Mouse (Mus musculus) forebrain, embryonic 14.5 days (tissue): ENCODE results near the gene Wnt4. TPM values are rescaled to one million over a fixed set of nuclear protein-coding genes. Genes with fewer than 3 reads are reported as not detected.

Experiments
- ATAC-seq: fragments of 200-750 bp; cut with Nextera tagmentation; 2 replicates; pipeline ENCODE4 v1.8.0; 2017; ENCODE audit warnings: mild to moderate bottlenecking, moderate library complexity
- DNase-seq: peaks from one replicate; pipeline ENCODE4 v3.0.0-alpha.2; 2015; ENCODE audit warnings: low spot score
- H3K27ac ChIP-seq: fragments of 300-500 bp; sonication (generic); 2 replicates; pipeline ENCODE4 v1.5.1; 2014; ENCODE audit warnings: low read depth, mild to moderate bottlenecking, control low read depth, low read length, moderate library complexity
- H3K27me3 ChIP-seq: fragments of 300-500 bp; sonication (generic); replicated peaks from 2 replicates; pipeline ENCODE4 v1.6.1; 2014; ENCODE audit warnings: low read length, control low read depth, mixed read lengths; ENCODE audit not compliant: control insufficient read depth, insufficient read depth
- H3K36me3 ChIP-seq: fragments of 300-500 bp; sonication (generic); 2 replicates; pipeline ENCODE4 v1.6.1; 2014; ENCODE audit warnings: low read length, control low read depth; ENCODE audit not compliant: control insufficient read depth, insufficient read depth
- H3K4me1 ChIP-seq: fragments of 300-500 bp; sonication (generic); 2 replicates; pipeline ENCODE4 v1.6.1; 2014; ENCODE audit warnings: antibody characterized with exemption, low read length, control low read depth; ENCODE audit not compliant: control insufficient read depth, insufficient read depth
- H3K4me2 ChIP-seq: fragments of 300-500 bp; sonication (generic); 2 replicates; pipeline ENCODE4 v1.6.1; 2014; ENCODE audit warnings: mild to moderate bottlenecking, control low read depth, low read length
- H3K4me3 ChIP-seq: fragments of 300-500 bp; sonication (generic); 2 replicates; pipeline ENCODE4 v1.5.1; 2014; ENCODE audit warnings: low read depth, low read length, control low read depth
- H3K9ac ChIP-seq: fragments of 300-500 bp; sonication (generic); 2 replicates; pipeline ENCODE4 v1.6.1; 2014; ENCODE audit warnings: mild to moderate bottlenecking, low read length, control low read depth, moderate library complexity
- H3K9me3 ChIP-seq: fragments of 300-500 bp; sonication (generic); replicated peaks from 2 replicates; pipeline ENCODE4 v1.6.1; 2016; ENCODE audit warnings: low read length, control low read depth, mixed read lengths; ENCODE audit not compliant: control insufficient read depth
- WGBS: fragments of 180-500 bp; shearing (Covaris S2); extraction: QIAGEN DNeasy Blood & Tissue Kit; methylation state at CpG from one replicate; pipeline ENCODE4 v1.1.7; 2014; 5-methylcytosine and 5-hydroxymethylcytosine counted together
- polyA plus RNA-seq: library from polyadenylated mRNA; unstranded; fragments of >200 nt; fragmentation: Nextera tagmentation; extraction: Ambion mirVana; gene quantifications from 2 replicates; pipeline ENCODE4 v1.2.1, GENCODE M21; 2014

Wnt4 gene
- polyA plus RNA-seq, result 0.80 and 1.4 TPM in 2 replicates

GRCm38 (mm10) chr4:137277166-137277513, at the start of gene Wnt4:
Gene Wnt4 (plus strand): TSS chr4:137277489.
- Histone ChIP-seq H3K4me3 (peak within 1 kb of the TSS; percentile 43), H3K4me2 (peak within 1 kb of the TSS; percentile 82), H3K9ac (peak within 1 kb of the TSS; percentile 54), H3K27ac (no peak within 1 kb of the TSS), H3K36me3 (no peaks in the 10 kb centered on the region), H3K9me3 (no peaks in the 10 kb centered on the region), H3K27me3 (peaks cover 62% of the 10 kb centered on the region), H3K4me1 (peaks cover 8% of the 10 kb centered on the region; the same call in 1 of the 2 replicates)
- DNase-seq, result peak; percentile 52
- ATAC-seq, result peak; percentile 52
- no CpG with 5 or more reads among the region's 45 CpGs for WGBS

- Histone ChIP-seq H3K4me3 (no peak overlapping the region), H3K36me3 (no peaks in the 10 kb centered on the region), H3K27ac (no peak overlapping the region), H3K4me2 (no peak overlapping the region), H3K9me3 (no peaks in the 10 kb centered on the region), H3K27me3 (no peaks in the 10 kb centered on the region), H3K4me1 (peaks cover 3% of the 10 kb centered on the region; the same call in 1 of the 2 replicates), H3K9ac (no peak overlapping the region)
- ATAC-seq (no peak), DNase-seq (no peak)
- 90% methylated on average over 15 of the region's 15 CpGs for WGBS
Measured at GRCm38 (mm10) chr4:137228566-137229115, 48.6 kb upstream of the Wnt4 start.

GRCm38 (mm10) chr4:137231494-137232470, 45.5 kb upstream of the Wnt4 start:
- Histone ChIP-seq H3K36me3 (no peaks in the 10 kb centered on the region), H3K4me1 (peaks cover 3% of the 10 kb centered on the region; the same call in 1 of the 2 replicates), H3K27me3 (no peaks in the 10 kb centered on the region), H3K27ac (no peak overlapping the region), H3K9me3 (no peaks in the 10 kb centered on the region), H3K4me2 (no peak overlapping the region), H3K4me3 (no peak overlapping the region), H3K9ac (no peak overlapping the region)
- ATAC-seq (no peak), DNase-seq (peak; percentile 35)
- WGBS, result 80% methylated on average over 16 of the region's 16 CpGs

- peaks cover 3% of the 10 kb centered on the region; the same call in 1 of the 2 replicates for H3K4me1 ChIP-seq
- no peaks in the 10 kb centered on the region for H3K27me3 ChIP-seq
- H3K9me3 ChIP-seq, result no peaks in the 10 kb centered on the region
- H3K4me2 ChIP-seq, result no peak overlapping the region
- ATAC-seq, result no peak
- WGBS, result 67% methylated on average over 5 of the region's 5 CpGs
- H3K4me3 ChIP-seq, result no peak overlapping the region
- no peak for DNase-seq
- H3K27ac ChIP-seq, result no peak overlapping the region
- no peaks in the 10 kb centered on the region for H3K36me3 ChIP-seq
- no peak overlapping the region for H3K9ac ChIP-seq
Measured at GRCm38 (mm10) chr4:137233632-137234031, 43.7 kb upstream of the Wnt4 start.

- Histone ChIP-seq H3K9ac (no peak overlapping the region), H3K4me3 (no peak overlapping the region), H3K4me2 (no peak overlapping the region), H3K4me1 (peaks cover 3% of the 10 kb centered on the region; the same call in 1 of the 2 replicates), H3K9me3 (no peaks in the 10 kb centered on the region), H3K27me3 (no peaks in the 10 kb centered on the region), H3K36me3 (no peaks in the 10 kb centered on the region), H3K27ac (no peak overlapping the region)
- ATAC-seq, result no peak
- no peak for DNase-seq
- 91% methylated on average over 2 of the region's 2 CpGs for WGBS
Measured at GRCm38 (mm10) chr4:137234444-137234843, 42.8 kb upstream of the Wnt4 start.

GRCm38 (mm10) chr4:137235368-137235767, 41.9 kb upstream of the Wnt4 start:
- no peak overlapping the region for H3K27ac ChIP-seq
- no peaks in the 10 kb centered on the region for H3K27me3 ChIP-seq
- DNase-seq (no peak), ATAC-seq (no peak)
- no peak overlapping the region for H3K9ac ChIP-seq
- 0 out of 2 replicates have a peak, but pooled peaks cover 4% of the 10 kb centered on the region for H3K9me3 ChIP-seq
- H3K4me1 ChIP-seq, result peaks cover 3% of the 10 kb centered on the region; the same call in 1 of the 2 replicates
- no peak overlapping the region for H3K4me2 ChIP-seq
- 70% methylated on average over 9 of the region's 9 CpGs for WGBS
- H3K36me3 ChIP-seq, result no peaks in the 10 kb centered on the region
- no peak overlapping the region for H3K4me3 ChIP-seq

GRCm38 (mm10) chr4:137244883-137245282, 32.4 kb upstream of the Wnt4 start:
- Histone ChIP-seq H3K9ac (no peak overlapping the region), H3K27ac (no peak overlapping the region), H3K27me3 (no peaks in the 10 kb centered on the region), H3K4me3 (no peak overlapping the region), H3K9me3 (0 out of 2 replicates have a peak, but pooled peaks cover 4% of the 10 kb centered on the region), H3K4me2 (no peak overlapping the region), H3K4me1 (no peaks in the 10 kb centered on the region), H3K36me3 (no peaks in the 10 kb centered on the region)
- DNase-seq (no peak), ATAC-seq (no peak)
- 76% methylated on average over 9 of the region's 9 CpGs for WGBS

- 54% methylated on average over 5 of the region's 5 CpGs for WGBS
- H3K4me2 ChIP-seq, result no peak overlapping the region
- DNase-seq (no peak), ATAC-seq (no peak)
- H3K9me3 ChIP-seq, result no peaks in the 10 kb centered on the region
- no peaks in the 10 kb centered on the region for H3K27me3 ChIP-seq
- H3K9ac ChIP-seq, result no peak overlapping the region
- H3K36me3 ChIP-seq, result no peaks in the 10 kb centered on the region
- no peak overlapping the region for H3K4me3 ChIP-seq
- no peak overlapping the region for H3K27ac ChIP-seq
- no peaks in the 10 kb centered on the region for H3K4me1 ChIP-seq
Measured at GRCm38 (mm10) chr4:137250333-137250732, 27.0 kb upstream of the Wnt4 start.

- Histone ChIP-seq H3K9ac (no peak overlapping the region), H3K9me3 (no peaks in the 10 kb centered on the region), H3K27me3 (no peaks in the 10 kb centered on the region), H3K4me3 (no peak overlapping the region), H3K4me1 (no peaks in the 10 kb centered on the region), H3K27ac (no peak overlapping the region), H3K4me2 (no peak overlapping the region), H3K36me3 (no peaks in the 10 kb centered on the region)
- ATAC-seq (no peak), DNase-seq (no peak)
- 68% methylated on average over 5 of the region's 5 CpGs for WGBS
Measured at GRCm38 (mm10) chr4:137250849-137251248, 26.4 kb upstream of the Wnt4 start.
